In genomic region chr8:3392293-3392692, GRCm38 (mm10) we compare ENCODE assay signal across 8 mouse cellular contexts. TPM values are rescaled to one million over a fixed set of nuclear protein-coding genes. Genes with fewer than 3 reads are reported as not detected.
DNase-seq lines count a peak whose midpoint lies in the region; ATAC-seq and TF ChIP-seq lines count a peak whose summit lies in the region.

No protein-coding gene starts in this region.

- H3K9me3 ChIP-seq in erythroblast, embryonic 14.5 days (ENCODE audit: control insufficient read depth, low read length), result no peaks in the 10 kb centered on the region
- H3K9me3 ChIP-seq in neural tube, embryonic 11.5 days (ENCODE audit: control insufficient read depth, low read length), result no peaks in the 10 kb centered on the region
- H3K9me3 ChIP-seq in liver, embryonic 13.5 days (replicated peaks), result no peaks in the 10 kb centered on the region
- H3K9me3 ChIP-seq in stomach, postnatal 0 days (ENCODE audit: control insufficient read depth, low read length), result no peaks in the 10 kb centered on the region

- no peak overlapping the region for H3K27ac ChIP-seq in neural tube, embryonic 11.5 days (ENCODE audit: low read depth, low read length)
- H3K27ac ChIP-seq in liver, embryonic 13.5 days, result peak overlapping the region; percentile 54; the same call in 1 of the 2 replicates
- peak overlapping the region; percentile 40; the same call in 1 of the 2 replicates for H3K27ac ChIP-seq in stomach, postnatal 0 days (replicated peaks)

- H3K4me2 ChIP-seq in neural tube, embryonic 11.5 days (ENCODE audit: low read depth), result peak overlapping the region; percentile 81
- H3K4me2 ChIP-seq in liver, embryonic 13.5 days, result peak overlapping the region; percentile 89
- H3K4me2 ChIP-seq in stomach, postnatal 0 days (replicated peaks; ENCODE audit: low read depth), result peak overlapping the region; percentile 64

- 49% methylated on average over 4 of the region's 4 CpGs for WGBS in neural tube, embryonic 11.5 days
- 14% methylated on average over 4 of the region's 4 CpGs for WGBS in liver, embryonic 13.5 days (ENCODE audit: insufficient replicate concordance)
- 28% methylated on average over 4 of the region's 4 CpGs for WGBS in stomach, postnatal 0 days

- no peak for TF ChIP-seq CTCF in stomach, postnatal 0 days (IDR thresholded peaks at IDR 0.05; ENCODE audit: low read depth)

- peak overlapping the region; percentile 80 for H3K4me3 ChIP-seq in erythroblast, embryonic 14.5 days (replicated peaks)
- peak overlapping the region; percentile 85 for H3K4me3 ChIP-seq in neural tube, embryonic 11.5 days (ENCODE audit: low read depth, low read length)
- H3K4me3 ChIP-seq in liver, embryonic 13.5 days (replicated peaks), result peak overlapping the region; percentile 80
- H3K4me3 ChIP-seq in stomach, postnatal 0 days (ENCODE audit: low read depth, low read length), result peak overlapping the region; percentile 62

- peak overlapping the region; percentile 67 for H3K9ac ChIP-seq in neural tube, embryonic 11.5 days (ENCODE audit: low read length)
- peak overlapping the region; percentile 85 for H3K9ac ChIP-seq in liver, embryonic 13.5 days
- peak overlapping the region; percentile 65 for H3K9ac ChIP-seq in stomach, postnatal 0 days (ENCODE audit: low read length)

- ATAC-seq in erythroblast, adult 5-6 weeks (replicated peaks; ENCODE audit: low FRiP score, poor library complexity, severe bottlenecking), result no peak
- peak; percentile 15; the same call in 1 of the 2 replicates for ATAC-seq in neural tube, embryonic 11.5 days (ENCODE audit: insufficient read depth, low FRiP score, low TSS enrichment)
- ATAC-seq in liver, embryonic 13.5 days (ENCODE audit: low read depth), result peak; percentile 35
- no peak for ATAC-seq in stomach, postnatal 0 days (ENCODE audit: low FRiP score, low TSS enrichment)

- no peaks in the 10 kb centered on the region for H3K27me3 ChIP-seq in erythroblast, embryonic 14.5 days (ENCODE audit: control insufficient read depth)
- no peaks in the 10 kb centered on the region for H3K27me3 ChIP-seq in neural tube, embryonic 11.5 days (ENCODE audit: control insufficient read depth, insufficient read depth, low read length)
- H3K27me3 ChIP-seq in liver, embryonic 13.5 days, result no peaks in the 10 kb centered on the region
- no peaks in the 10 kb centered on the region for H3K27me3 ChIP-seq in stomach, postnatal 0 days (ENCODE audit: control insufficient read depth, insufficient read depth, low read length)

- peaks cover 5% of the 10 kb centered on the region for H3K36me3 ChIP-seq in erythroblast, embryonic 14.5 days (ENCODE audit: control insufficient read depth)
- H3K36me3 ChIP-seq in neural tube, embryonic 11.5 days (ENCODE audit: control insufficient read depth, insufficient read depth, low read length), result no peaks in the 10 kb centered on the region
- peaks cover 7% of the 10 kb centered on the region; the same call in 1 of the 2 replicates for H3K36me3 ChIP-seq in liver, embryonic 13.5 days
- H3K36me3 ChIP-seq in stomach, postnatal 0 days (ENCODE audit: control insufficient read depth, insufficient read depth, low read length), result no peaks in the 10 kb centered on the region

- TF ChIP-seq EP300 in stomach, postnatal 0 days (optimal IDR thresholded peaks at IDR 0.05), result no peak

- H3K4me1 ChIP-seq in erythroblast, embryonic 14.5 days (ENCODE audit: control insufficient read depth), result peaks cover 33% of the 10 kb centered on the region
- peaks cover 13% of the 10 kb centered on the region for H3K4me1 ChIP-seq in neural tube, embryonic 11.5 days (ENCODE audit: control insufficient read depth, insufficient read depth, low read length)
- peaks cover 46% of the 10 kb centered on the region for H3K4me1 ChIP-seq in liver, embryonic 13.5 days (replicated peaks)
- peaks cover 5% of the 10 kb centered on the region; the same call in 1 of the 2 replicates for H3K4me1 ChIP-seq in stomach, postnatal 0 days (replicated peaks; ENCODE audit: control insufficient read depth, insufficient read depth)

- DNase-seq in neural tube, embryonic 11.5 days (ENCODE audit: low spot score), result no peak
- DNase-seq in neural tube, embryonic 10.5 days (ENCODE audit: extremely low spot score, low spot score), result no peak
- DNase-seq in liver, embryonic 13.5 days, result peak; percentile 11
- DNase-seq in stomach, postnatal 0 days (ENCODE audit: low spot score), result no peak
- DNase-seq in cerebellum, adult 11 months, result no peak
- DNase-seq in cerebellum, adult 11-12 months, result no peak

RNA-seq across cellular contexts. Expression of gene Arhgef18, which starts 0.5 kb away (rescaled TPM):
- 0.32 and 0.56 TPM in 2 replicates for polyA plus RNA-seq in erythroblast, embryonic 14.5 days (2012)
- 5.0 and 7.3 TPM in 2 replicates for total RNA-seq in erythroblast, adult 5-6 weeks (2015; ENCODE audit: low replicate concordance)
- 7.0 and 7.7 TPM in 2 replicates for total RNA-seq in erythroblast, adult 5-6 weeks (2017; ENCODE audit: low replicate concordance)
- polyA plus RNA-seq in neural tube, embryonic 11.5 days (2014; fragmentation: Nextera tagmentation; extraction: Ambion mirVana), result 9.0 and 10.8 TPM in 2 replicates
- 2.2 and 2.3 TPM in 2 replicates for polyA plus RNA-seq in liver, embryonic 13.5 days (2015; fragmentation: Nextera tagmentation; extraction: Ambion mirVana)
- 5.5 TPM in 2 replicates for polyA plus RNA-seq in stomach, postnatal 0 days (2015; fragmentation: Nextera tagmentation; extraction: Ambion mirVana)

RNA-seq across cellular contexts. Expression of gene A430078G23Rik, which starts 39.1 kb away (rescaled TPM):
- polyA plus RNA-seq in erythroblast, embryonic 14.5 days (2012), result not detected in 2 replicates
- 1.3 and 2.3 TPM in 2 replicates for total RNA-seq in erythroblast, adult 5-6 weeks (2015; ENCODE audit: low replicate concordance)
- total RNA-seq in erythroblast, adult 5-6 weeks (2017; ENCODE audit: low replicate concordance), result 3.5 and 4.0 TPM in 2 replicates
- polyA plus RNA-seq in neural tube, embryonic 11.5 days (2014; fragmentation: Nextera tagmentation; extraction: Ambion mirVana), result not detected in 2 replicates
- polyA plus RNA-seq in liver, embryonic 13.5 days (2015; fragmentation: Nextera tagmentation; extraction: Ambion mirVana), result 0.53 and 0.62 TPM in 2 replicates
- polyA plus RNA-seq in stomach, postnatal 0 days (2015; fragmentation: Nextera tagmentation; extraction: Ambion mirVana), result 0.51 and 0.63 TPM in 2 replicates

Comparison
In these comparisons a context has a peak if more than half of its experiments do, and no peak if none do; other contexts are left out.
1. ATAC-seq: peak in neural tube, embryonic 11.5 days (single experiment) and liver, embryonic 13.5 days (single experiment); none in erythroblast, adult 5-6 weeks (single experiment) and stomach, postnatal 0 days (single experiment).
2. Peak in every context shown above with its lines, with median percentiles within 50 percentile points of each other: H3K4me3 ChIP-seq, H3K4me2 ChIP-seq and H3K9ac ChIP-seq.